Mouse (Mus musculus) midbrain, embryonic 16.5 days (tissue): Measurements from ENCODE around the gene Slc1a6. TPM values are rescaled to one million over a fixed set of nuclear protein-coding genes. Genes with fewer than 3 reads are reported as not detected.

Experiments used
- ATAC-seq: fragments of 200-750 bp; cut with Nextera tagmentation; 2 replicates; pipeline ENCODE4 v1.8.0; 2017; ENCODE audit warnings: moderate TSS enrichment
- H3K27ac ChIP-seq: fragments of 300-500 bp; sonication (generic); 2 replicates; pipeline ENCODE4 v1.5.1; 2014; ENCODE audit warnings: mild to moderate bottlenecking, low read length, mixed read lengths
- H3K27me3 ChIP-seq: fragments of 300-500 bp; sonication (generic); 2 replicates; pipeline ENCODE4 v1.6.1; 2014; ENCODE audit warnings: low read depth, low read length, mixed read lengths; ENCODE audit not compliant: control insufficient read depth, insufficient read depth
- H3K36me3 ChIP-seq: fragments of 300-500 bp; sonication (generic); 2 replicates; pipeline ENCODE4 v1.6.1; 2014; ENCODE audit warnings: mild to moderate bottlenecking, low read length, moderate library complexity, mixed read lengths; ENCODE audit not compliant: control insufficient read depth, insufficient read depth
- H3K4me1 ChIP-seq: fragments of 300-500 bp; sonication (generic); 2 replicates; pipeline ENCODE4 v1.6.1; 2014; ENCODE audit warnings: mild to moderate bottlenecking, low read length, mixed read lengths; ENCODE audit not compliant: control insufficient read depth, insufficient read depth
- H3K4me2 ChIP-seq: fragments of 300-500 bp; sonication (generic); 2 replicates; pipeline ENCODE4 v1.6.1; 2014; ENCODE audit warnings: mild to moderate bottlenecking, low read length, mixed read lengths
- H3K4me3 ChIP-seq: fragments of 300-500 bp; sonication (generic); 2 replicates; pipeline ENCODE4 v1.5.1; 2014; ENCODE audit warnings: low read depth, mild to moderate bottlenecking, low read length, moderate library complexity, mixed read lengths
- H3K9ac ChIP-seq: fragments of 300-500 bp; sonication (generic); 2 replicates; pipeline ENCODE4 v1.6.1; 2014; ENCODE audit warnings: low read depth, low read length, mixed read lengths
- H3K9me3 ChIP-seq: fragments of 300-500 bp; sonication (generic); replicated peaks from 2 replicates; pipeline ENCODE4 v1.6.1; 2014; ENCODE audit warnings: mild to moderate bottlenecking, low read length, mixed read lengths; ENCODE audit not compliant: control insufficient read depth, poor library complexity, severe bottlenecking
- WGBS: fragments of 180-500 bp; shearing (Covaris S2); extraction: QIAGEN DNeasy Blood & Tissue Kit; methylation state at CpG from one replicate; pipeline ENCODE4 v1.1.7; 2014; 5-methylcytosine and 5-hydroxymethylcytosine counted together
- polyA plus RNA-seq: library from polyadenylated mRNA; unstranded; fragments of >200 nt; fragmentation: Nextera tagmentation; extraction: Ambion mirVana; gene quantifications from 2 replicates; pipeline ENCODE4 v1.2.1, GENCODE M21; 2015

The Slc1a6 gene
- polyA plus RNA-seq, 1 experiment from 2014 or later = 23.9 TPM

GRCm38 (mm10) chr10:78852066-78852465 lies 71.8 kb downstream of the Slc1a6 start, which contains the start of gene Olfr1356:
Gene Olfr1356, minus strand, starts transcription at chr10:78852166.
- H3K4me1 ChIP-seq = no peaks in the 10 kb centered on the region

More at GRCm38 (mm10) chr10:78852066-78852465, 71.8 kb downstream of the Slc1a6 start, which contains the start of gene Olfr1356:
- Histone ChIP-seq H3K27me3 (no peaks in the 10 kb centered on the region), H3K27ac (no peak within 1 kb of the TSS), H3K9ac (no peak within 1 kb of the TSS), H3K36me3 (no peaks in the 10 kb centered on the region), H3K4me3 (no peak within 1 kb of the TSS), H3K9me3 (no peaks in the 10 kb centered on the region), H3K4me2 (no peak within 1 kb of the TSS)
- ATAC-seq = no peak
- 85% methylated on average over 2 of the region's 2 CpGs for WGBS

Other genes starting within 250 kb of the Slc1a6 start
- gene Ilvbl, start 206.2 kb upstream of the Slc1a6 start, polyA plus RNA-seq = 66.1 and 81.4 TPM in 2 replicates
- 2.9 and 3.0 TPM in 2 replicates for gene Syde1, start 188.5 kb upstream of the Slc1a6 start, polyA plus RNA-seq
- not detected in 2 replicates for gene Olfr1357, start 162.4 kb upstream of the Slc1a6 start, polyA plus RNA-seq
- not detected in 2 replicates for gene Casp14, start 62.2 kb upstream of the Slc1a6 start, polyA plus RNA-seq
- gene Ccdc105, start 27.4 kb upstream of the Slc1a6 start, polyA plus RNA-seq = 0.32 and 0.65 TPM in 2 replicates
- gene Olfr1356, start 71.7 kb downstream of the Slc1a6 start, polyA plus RNA-seq = not detected in 2 replicates
- not detected in 2 replicates for gene Olfr1355, start 95.0 kb downstream of the Slc1a6 start, polyA plus RNA-seq
- gene Olfr1354, start 132.7 kb downstream of the Slc1a6 start, polyA plus RNA-seq = not detected in 2 replicates
- gene Olfr8, start 170.1 kb downstream of the Slc1a6 start, polyA plus RNA-seq = not detected in 2 replicates
- gene Olfr1353, start 182.8 kb downstream of the Slc1a6 start, polyA plus RNA-seq = not detected in 2 replicates
- not detected in 2 replicates for gene Olfr1352, start 200.6 kb downstream of the Slc1a6 start, polyA plus RNA-seq
- gene Olfr1351, start 232.0 kb downstream of the Slc1a6 start, polyA plus RNA-seq = not detected in 2 replicates
- 0.51 and 0.62 TPM in 2 replicates for gene Olfr57, start 248.2 kb downstream of the Slc1a6 start, polyA plus RNA-seq